Mouse (Mus musculus) heart, embryonic 16.5 days (tissue): ENCODE results near the gene Hist1h3b. TPM values are rescaled to one million over a fixed set of nuclear protein-coding genes. Genes with fewer than 3 reads are reported as not detected.
"Not testable (repeated sequence)": the region's sequence is repeated elsewhere in the genome, so short reads cannot be mapped to it uniquely, and the experiment has no call there.

Source experiments
- ATAC-seq: fragments of 200-750 bp; cut with Nextera tagmentation; replicated peaks from 2 replicates; pipeline ENCODE4 v1.8.0; 2017; ENCODE audit warnings: moderate number of reproducible peaks; ENCODE audit not compliant: insufficient read depth, low FRiP score; ENCODE audit errors: extremely low read depth
- H3K27ac ChIP-seq: fragments of 300-500 bp; sonication (generic); 2 replicates; pipeline ENCODE4 v1.5.1; 2014; ENCODE audit warnings: mild to moderate bottlenecking, low read length, control low read depth, moderate library complexity
- H3K27me3 ChIP-seq: fragments of 300-500 bp; sonication (generic); 2 replicates; pipeline ENCODE4 v1.6.1; 2014; ENCODE audit warnings: low read length, mixed read lengths; ENCODE audit not compliant: control insufficient read depth, insufficient read depth
- H3K36me3 ChIP-seq: fragments of 300-500 bp; sonication (generic); 2 replicates; pipeline ENCODE4 v1.6.1; 2014; ENCODE audit not compliant: control insufficient read depth, insufficient read depth
- H3K4me1 ChIP-seq: fragments of 300-500 bp; sonication (generic); 2 replicates; pipeline ENCODE4 v1.6.1; 2014; ENCODE audit warnings: low read length, mixed read lengths; ENCODE audit not compliant: control insufficient read depth, insufficient read depth
- H3K4me2 ChIP-seq: fragments of 300-500 bp; sonication (generic); 2 replicates; pipeline ENCODE4 v1.6.1; 2014; ENCODE audit warnings: low read depth, mild to moderate bottlenecking, control low read depth, low read length
- H3K4me3 ChIP-seq: fragments of 300-500 bp; sonication (generic); 2 replicates; pipeline ENCODE4 v1.5.1; 2014; ENCODE audit warnings: mild to moderate bottlenecking, control low read depth, low read length
- H3K9ac ChIP-seq: fragments of 300-500 bp; sonication (generic); 2 replicates; pipeline ENCODE4 v1.6.1; 2014; ENCODE audit warnings: low read length, control low read depth
- H3K9me3 ChIP-seq: fragments of 300-500 bp; sonication (generic); replicated peaks from 2 replicates; pipeline ENCODE4 v1.6.1; 2016; ENCODE audit warnings: low read length; ENCODE audit not compliant: control insufficient read depth
- WGBS: fragments of 180-500 bp; shearing (Covaris S2); extraction: QIAGEN DNeasy Blood & Tissue Kit; methylation state at CpG from one replicate; pipeline ENCODE4 v1.1.7; 2014; 5-methylcytosine and 5-hydroxymethylcytosine counted together
- polyA plus RNA-seq: library from polyadenylated mRNA; unstranded; fragments of >200 nt; fragmentation: Nextera tagmentation; extraction: Ambion mirVana; gene quantifications from 2 replicates; pipeline ENCODE4 v1.2.1, GENCODE M21; 2015

The Hist1h3b gene
- polyA plus RNA-seq, 1 experiment from 2014 or later = 3.2 TPM

- H3K4me1 ChIP-seq = peaks cover 14% of the 10 kb centered on the region
- no peak overlapping the region for H3K4me2 ChIP-seq
- H3K36me3 ChIP-seq = no peaks in the 10 kb centered on the region
- no peak overlapping the region for H3K9ac ChIP-seq
- H3K9me3 ChIP-seq = no peaks in the 10 kb centered on the region
- ATAC-seq = no peak
- H3K4me3 ChIP-seq = no peak overlapping the region
- no peak overlapping the region for H3K27ac ChIP-seq
- no peaks in the 10 kb centered on the region for H3K27me3 ChIP-seq
- 81% methylated on average over 5 of the region's 5 CpGs for WGBS
These were observed 2.4 kb upstream of the Hist1h3b start for GRCm38 (mm10) chr13:23749563-23750121.

- H3K9me3 ChIP-seq, H3K27me3 ChIP-seq, H3K36me3 ChIP-seq: not testable (repeated sequence)
- Histone ChIP-seq H3K4me2 (peak within 1 kb of the TSS; percentile 76), H3K4me3 (peak within 1 kb of the TSS; percentile 53), H3K9ac (peak within 1 kb of the TSS; percentile 75), H3K27ac (peak within 1 kb of the TSS; percentile 94), H3K4me1 (peaks cover 14% of the 10 kb centered on the region)
- 0 out of 2 replicates have a peak, but pooled peaks have one; percentile 21 for ATAC-seq
- WGBS = 2% methylated on average over 29 of the region's 47 CpGs
These were observed 1.1 kb upstream of the Hist1h3b start, which contains the start of gene Hist1h2ab for GRCm38 (mm10) chr13:23750839-23751477. Hist1h2ab (plus strand) TSS chr13:23751126.

GRCm38 (mm10) chr13:23751478-23751956 is 550 bp upstream of the Hist1h3b start:
- Histone ChIP-seq H3K4me3 (peak overlapping the region; percentile 53), H3K9ac (peak overlapping the region; percentile 75), H3K4me1 (peaks cover 14% of the 10 kb centered on the region), H3K27ac (peak overlapping the region; percentile 94), H3K9me3 (no peaks in the 10 kb centered on the region), H3K36me3 (no peaks in the 10 kb centered on the region), H3K4me2 (peak overlapping the region; percentile 76), H3K27me3 (no peaks in the 10 kb centered on the region)
- WGBS = 2% methylated on average over 11 of the region's 11 CpGs
- ATAC-seq = no peak

GRCm38 (mm10) chr13:23752742-23753172 is 690 bp downstream of the Hist1h3b start:
- Histone ChIP-seq H3K9ac (peak overlapping the region; percentile 57), H3K9me3 (no peaks in the 10 kb centered on the region), H3K27me3 (no peaks in the 10 kb centered on the region), H3K36me3 (no peaks in the 10 kb centered on the region), H3K4me1 (peaks cover 11% of the 10 kb centered on the region), H3K4me2 (peak overlapping the region; percentile 62), H3K4me3 (peak overlapping the region; percentile 46), H3K27ac (peak overlapping the region; percentile 61)
- no peak for ATAC-seq
- WGBS = 8% methylated on average over 6 of the region's 6 CpGs

- Histone ChIP-seq H3K4me3 (no peak overlapping the region), H3K9ac (no peak overlapping the region), H3K9me3 (no peaks in the 10 kb centered on the region), H3K27me3 (no peaks in the 10 kb centered on the region), H3K4me2 (no peak overlapping the region; the same call in 1 of the 2 replicates), H3K27ac (no peak overlapping the region), H3K4me1 (0 out of 2 replicates have a peak, but pooled peaks cover 7% of the 10 kb centered on the region), H3K36me3 (no peaks in the 10 kb centered on the region)
- WGBS = 53% methylated on average over 4 of the region's 4 CpGs
- no peak for ATAC-seq
These were observed 1.4 kb downstream of the Hist1h3b start for GRCm38 (mm10) chr13:23753314-23754078.

- H3K4me2 ChIP-seq = no peak overlapping the region
- H3K4me3 ChIP-seq = no peak overlapping the region
- no peak overlapping the region for H3K27ac ChIP-seq
- peaks cover 8% of the 10 kb centered on the region; the same call in 1 of the 2 replicates for H3K4me1 ChIP-seq
- H3K9me3 ChIP-seq = no peaks in the 10 kb centered on the region
- no peaks in the 10 kb centered on the region for H3K27me3 ChIP-seq
- H3K36me3 ChIP-seq = no peaks in the 10 kb centered on the region
- no peak overlapping the region for H3K9ac ChIP-seq
- ATAC-seq = no peak
These were observed 2.9 kb downstream of the Hist1h3b start for GRCm38 (mm10) chr13:23755000-23755399.

GRCm38 (mm10) chr13:23756790-23757189 is 4.7 kb downstream of the Hist1h3b start, which contains the start of gene Hist1h4b:
Hist1h4b (plus strand) TSS chr13:23757013.
- peak within 1 kb of the TSS; percentile 88 for H3K27ac ChIP-seq
- H3K4me1 ChIP-seq = peaks cover 14% of the 10 kb centered on the region
- no peaks in the 10 kb centered on the region for H3K9me3 ChIP-seq
- H3K36me3 ChIP-seq = no peaks in the 10 kb centered on the region
- ATAC-seq = peak; percentile 58
- peak within 1 kb of the TSS; percentile 51 for H3K4me3 ChIP-seq
- peak within 1 kb of the TSS; percentile 67 for H3K4me2 ChIP-seq
- peak within 1 kb of the TSS; percentile 46 for H3K9ac ChIP-seq
- no peaks in the 10 kb centered on the region for H3K27me3 ChIP-seq
- WGBS = under 1% methylated on average over 17 of the region's 22 CpGs

GRCm38 (mm10) chr13:23757211-23757773 is 5.2 kb downstream of the Hist1h3b start:
- H3K4me1 ChIP-seq = peaks cover 14% of the 10 kb centered on the region
- H3K4me3 ChIP-seq = peak overlapping the region; percentile 51
- WGBS = 3% methylated on average over 12 of the region's 23 CpGs
- H3K36me3 ChIP-seq = no peaks in the 10 kb centered on the region
- no peaks in the 10 kb centered on the region for H3K27me3 ChIP-seq
- no peaks in the 10 kb centered on the region for H3K9me3 ChIP-seq
- peak overlapping the region; percentile 46 for H3K9ac ChIP-seq
- peak overlapping the region; percentile 88 for H3K27ac ChIP-seq
- no peak for ATAC-seq
- H3K4me2 ChIP-seq = peak overlapping the region; percentile 67
